7 mouse cellular contexts compared by ENCODE assay signal in genomic region chr10:107272131-107272803, GRCm38 (mm10). TPM values are rescaled to one million over a fixed set of nuclear protein-coding genes. Genes with fewer than 3 reads are reported as not detected.
DNase-seq lines count a peak whose midpoint lies in the region; ATAC-seq lines count a peak whose summit lies in the region.

No protein-coding gene starts in this region.

- H3K27me3 ChIP-seq in hindbrain, embryonic 16.5 days (replicated peaks; ENCODE audit: control insufficient read depth, insufficient read depth, low read length) = no peaks in the 10 kb centered on the region
- H3K27me3 ChIP-seq in midbrain, embryonic 15.5 days (replicated peaks) = no peaks in the 10 kb centered on the region

- peak overlapping the region; percentile 91 for H3K9ac ChIP-seq in hindbrain, embryonic 16.5 days (ENCODE audit: low read depth, low read length)
- peak overlapping the region; percentile 86 for H3K9ac ChIP-seq in midbrain, embryonic 15.5 days

- peak; percentile 84 for ATAC-seq in hindbrain, embryonic 16.5 days
- peak; percentile 84 for ATAC-seq in midbrain, embryonic 15.5 days (replicated peaks)

- H3K9me3 ChIP-seq in hindbrain, embryonic 16.5 days (ENCODE audit: control insufficient read depth, low read length) = no peaks in the 10 kb centered on the region
- H3K9me3 ChIP-seq in midbrain, embryonic 15.5 days = no peaks in the 10 kb centered on the region

- WGBS in hindbrain, embryonic 16.5 days = under 1% methylated on average over 41 of the region's 41 CpGs
- WGBS in midbrain, embryonic 15.5 days = under 1% methylated on average over 41 of the region's 41 CpGs

- H3K4me2 ChIP-seq in hindbrain, embryonic 16.5 days (ENCODE audit: low read length) = peak overlapping the region; percentile 80
- peak overlapping the region; percentile 81 for H3K4me2 ChIP-seq in midbrain, embryonic 15.5 days

- peak; percentile 23 to 31 for DNase-seq in adrenal gland, adult 18-20 months (ENCODE audit: low spot score in 2 of 2)
- peak; percentile 76 for DNase-seq in cerebellum, adult 8-10 months
- peak; percentile 12 to 39 for DNase-seq in frontal cortex, adult 2 months (ENCODE audit: extremely low spot score in 1 of 2, low spot score in 1 of 2)
- peak; percentile 40 for DNase-seq in left cerebral cortex, postnatal 4 days
- peak; percentile 4 for DNase-seq in testis, postnatal 14 days (ENCODE audit: low spot score)

- H3K4me3 ChIP-seq in hindbrain, embryonic 16.5 days (ENCODE audit: low read length) = peak overlapping the region; percentile 90
- H3K4me3 ChIP-seq in midbrain, embryonic 15.5 days = peak overlapping the region; percentile 88

- H3K4me1 ChIP-seq in hindbrain, embryonic 16.5 days (ENCODE audit: control insufficient read depth, insufficient read depth, low read depth, low read length) = peaks cover 5% of the 10 kb centered on the region; the same call in 1 of the 2 replicates
- H3K4me1 ChIP-seq in midbrain, embryonic 15.5 days = peaks cover 14% of the 10 kb centered on the region

- no peaks in the 10 kb centered on the region for H3K36me3 ChIP-seq in hindbrain, embryonic 16.5 days (ENCODE audit: control insufficient read depth, insufficient read depth, low read length)
- no peaks in the 10 kb centered on the region for H3K36me3 ChIP-seq in midbrain, embryonic 15.5 days (replicated peaks)

- intact Hi-C loops in left cerebral cortex, postnatal 4 days (cut with DNase I) = loop anchor here (5.0 kb wide), 1 partner anchor 340 kb away; no protein-coding TSS in a partner anchor

- H3K27ac ChIP-seq in hindbrain, embryonic 16.5 days (ENCODE audit: low read depth, low read length) = peak overlapping the region; percentile 94
- peak overlapping the region; percentile 90 for H3K27ac ChIP-seq in midbrain, embryonic 15.5 days

RNA-seq across cellular contexts. Expression of gene Lin7a, which starts 0.8 kb away (rescaled TPM):
- 1 to 10 TPM; 2.7 to 2.8 TPM for total RNA-seq in adrenal gland, adult 18-20 months (2021)
- 21.3 and 23.9 TPM in 2 replicates for polyA plus RNA-seq in frontal cortex, adult 2 months (2012; rRNA removed)
- polyA plus RNA-seq in hindbrain, embryonic 16.5 days (2015; fragmentation: Nextera tagmentation; extraction: Ambion mirVana) = 31.6 and 33.6 TPM in 2 replicates
- total RNA-seq in left cerebral cortex, postnatal 4 days (2021) = 10 to 100 TPM; 16.4 to 19.0 TPM
- polyA plus RNA-seq in midbrain, embryonic 15.5 days (2015; fragmentation: Nextera tagmentation; extraction: Ambion mirVana) = 35.9 and 45.3 TPM in 2 replicates

Comparison
In these comparisons a context has a peak if more than half of its experiments do, and no peak if none do; other contexts are left out.
1. Peak in every context shown above with its lines: DNase-seq, ATAC-seq, H3K4me3 ChIP-seq and H3K27ac ChIP-seq.
2. DNase-seq: peak in every context shown above with its lines; median percentile 76 in cerebellum, adult 8-10 months; 40 in left cerebral cortex, postnatal 4 days; 27 in adrenal gland, adult 18-20 months; 26 in frontal cortex, adult 2 months; 4 in testis, postnatal 14 days.